Mouse (Mus musculus) stomach, postnatal 0 days (tissue): ENCODE results near the gene Abcc1.

ENCODE experiments used
- CTCF ChIP-seq: IDR thresholded peaks from 2 replicates; pipeline ENCODE4 v1.5.1; 2016; ENCODE audit warnings: antibody characterized with exemption, low read depth, mild to moderate bottlenecking, moderate library complexity
- EP300 ChIP-seq: optimal IDR thresholded peaks from 2 replicates; pipeline ENCODE3; 2016; ENCODE audit warnings: antibody characterized with exemption

GRCm38 (mm10) chr16:14375942-14376341 lies 14.6 kb downstream of the Abcc1 start:
- no peak for TF ChIP-seq CTCF
- no peak for TF ChIP-seq EP300
